Mouse (Mus musculus) retina, postnatal 1 day (tissue): ENCODE measurements around the gene Nosip.

Experiments used
- DNase-seq: peaks from one replicate; pipeline ENCODE4 v3.0.0-alpha.2; 2012

Gene Nosip

DNA sequence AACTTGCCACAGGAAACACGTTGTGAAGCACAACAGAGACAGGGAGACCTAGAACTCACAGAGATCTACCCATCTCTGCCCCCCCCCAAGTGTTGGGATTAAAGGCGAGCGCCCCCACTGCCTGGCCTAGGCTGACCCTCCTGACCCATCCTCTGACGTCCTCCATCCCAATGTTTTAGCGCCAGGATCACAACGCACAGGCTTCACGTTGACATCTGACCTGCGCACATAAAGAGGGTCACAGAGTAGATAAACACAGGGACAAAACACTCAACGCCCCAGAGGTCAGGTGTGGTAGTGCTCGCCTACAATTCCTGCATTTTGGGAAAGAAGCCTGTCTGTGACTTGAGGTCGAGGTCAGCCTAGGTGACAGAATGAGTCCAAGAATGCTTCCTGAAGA, 25.5 kb upstream of the Nosip start:
- DNase-seq, result no peak

- DNase-seq, result peak; percentile 64
Observed at GRCm38 (mm10) chr7:45037720-45038361, 24.4 kb upstream of the Nosip start.

DNA sequence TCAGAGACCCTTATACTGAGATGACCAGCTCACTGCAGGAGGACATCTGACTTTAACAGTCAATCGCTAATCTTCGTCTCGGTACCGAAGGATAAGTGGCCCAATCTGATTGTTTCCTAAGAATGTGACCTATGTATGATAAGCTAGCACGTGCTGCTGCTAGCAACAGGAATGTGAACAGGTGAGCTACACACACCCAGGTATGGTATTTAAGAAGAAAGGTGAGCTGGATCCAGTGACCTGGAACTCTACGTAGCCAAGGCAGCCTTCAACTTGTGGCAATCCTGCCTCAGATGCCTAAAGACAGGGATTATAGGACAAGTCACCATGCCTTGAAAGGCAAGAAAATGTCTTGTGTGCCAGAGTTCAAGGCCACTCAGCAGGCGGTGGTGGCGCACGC, 23.8 kb upstream of the Nosip start:
- no peak for DNase-seq

DNA sequence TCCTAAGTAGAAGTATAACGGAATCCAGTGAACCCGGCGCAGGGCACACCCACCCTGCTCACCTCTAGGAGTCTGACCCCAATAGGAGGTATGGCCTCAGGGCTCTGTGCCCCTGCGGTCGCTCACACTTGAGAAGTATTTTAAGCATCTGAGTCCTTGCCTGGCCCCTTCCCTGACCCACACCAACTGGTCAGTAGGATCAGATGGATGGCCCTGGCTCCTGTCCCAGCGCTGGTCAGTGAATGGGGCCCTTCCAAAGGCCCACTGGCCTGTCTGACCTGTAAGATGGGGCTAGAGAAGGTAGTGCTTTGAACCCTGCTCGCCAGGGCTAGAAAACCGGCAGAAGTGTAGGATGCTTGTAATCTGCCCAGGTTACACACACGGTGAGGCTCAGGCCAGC, 21.4 kb upstream of the Nosip start:
- no peak for DNase-seq

DNA sequence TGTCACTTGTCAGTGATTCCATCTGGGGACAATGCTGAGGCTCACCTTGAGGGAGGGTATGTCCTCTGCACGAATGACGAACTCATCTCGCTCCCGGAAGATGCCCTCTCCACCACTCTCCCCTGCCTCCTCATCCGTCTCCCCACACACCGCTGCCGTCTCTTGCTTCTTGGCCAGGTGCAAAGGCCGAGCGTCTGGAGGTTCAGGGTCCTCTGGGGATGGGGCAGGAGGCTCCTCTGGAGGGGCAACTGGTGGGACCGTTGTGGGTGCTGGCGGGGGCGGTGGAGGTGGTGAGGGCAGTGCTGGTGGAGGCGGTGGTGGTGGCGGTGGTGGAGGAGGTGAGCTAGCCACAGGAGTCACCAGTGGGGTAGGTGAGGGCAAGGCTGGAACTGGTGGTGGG, 18.9 kb upstream of the Nosip start:
- no peak for DNase-seq

DNA sequence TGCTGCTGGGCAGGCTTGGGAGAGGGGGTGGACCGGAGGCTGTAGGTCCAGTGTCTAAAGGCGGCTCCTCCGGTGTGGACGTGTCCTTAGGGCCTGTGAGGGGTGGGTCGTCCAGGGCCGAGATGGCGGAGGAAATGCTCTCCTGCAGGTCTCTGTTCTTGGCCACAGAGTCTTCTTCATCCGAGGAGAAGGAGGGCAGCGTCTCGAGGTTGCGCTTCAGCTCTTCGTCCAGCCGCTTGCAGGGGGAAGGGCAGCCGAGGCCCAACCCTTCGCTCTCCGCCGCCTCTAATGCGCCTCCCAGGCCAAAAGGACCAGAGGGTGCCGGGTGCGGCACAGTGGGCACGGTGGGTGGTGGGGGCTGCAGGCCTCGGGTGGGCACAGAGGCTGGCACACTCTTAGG, 16.5 kb upstream of the Nosip start:
- no peak for DNase-seq

DNA sequence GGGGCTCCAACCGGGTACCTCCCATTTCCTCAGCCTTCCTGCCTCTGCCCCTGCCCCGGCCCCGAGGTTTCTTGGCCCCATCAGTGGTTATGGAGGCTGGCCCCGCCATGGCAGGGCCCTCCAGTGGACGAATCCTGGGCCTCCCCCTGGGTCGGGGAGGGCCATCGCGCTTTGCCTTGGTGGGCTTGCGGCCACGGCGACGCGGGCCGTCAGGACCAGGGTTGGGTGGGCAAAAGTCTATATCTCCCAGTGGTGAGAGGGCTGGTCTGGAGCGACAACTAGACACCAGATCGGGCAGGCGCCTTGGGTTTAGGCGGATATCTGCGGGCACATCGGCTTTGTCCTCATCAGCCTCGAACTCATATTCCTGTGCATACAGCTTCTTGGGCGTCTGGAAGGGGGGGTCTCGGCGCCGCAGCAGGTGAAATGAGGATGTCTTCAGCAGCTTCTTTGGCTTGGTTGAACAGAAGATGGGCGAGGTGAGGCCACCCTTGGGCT, 15.3 kb upstream of the Nosip start:
- no peak for DNase-seq

DNA sequence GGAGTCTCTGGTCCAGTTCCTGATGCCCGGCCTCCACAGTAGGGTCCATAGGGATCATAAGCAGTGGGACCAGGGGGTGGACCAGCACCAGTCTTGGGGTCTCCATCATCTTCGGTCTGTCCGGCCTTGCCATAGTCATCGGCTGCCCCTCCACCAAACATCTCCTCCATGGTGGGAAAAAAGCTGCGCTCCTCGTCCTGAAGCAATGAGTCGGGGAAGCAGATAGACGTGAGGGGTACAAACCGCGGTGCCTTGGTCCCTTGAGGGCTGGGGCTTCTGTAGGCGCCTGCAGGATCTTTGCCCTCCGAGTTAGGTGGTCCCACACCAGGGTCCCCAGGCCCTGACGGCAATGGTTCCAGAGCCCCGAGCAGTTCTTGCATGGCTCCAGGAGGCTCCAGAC, 14.7 kb upstream of the Nosip start:
- DNase-seq, result no peak

- no peak for DNase-seq
Observed at GRCm38 (mm10) chr7:45048001-45048890, 14.0 kb upstream of the Nosip start.

GRCm38 (mm10) chr7:45048923-45049657, 13.1 kb upstream of the Nosip start:
- no peak for DNase-seq

GRCm38 (mm10) chr7:45050945-45051600, 11.2 kb upstream of the Nosip start:
- DNase-seq, result peak; percentile 96

DNA sequence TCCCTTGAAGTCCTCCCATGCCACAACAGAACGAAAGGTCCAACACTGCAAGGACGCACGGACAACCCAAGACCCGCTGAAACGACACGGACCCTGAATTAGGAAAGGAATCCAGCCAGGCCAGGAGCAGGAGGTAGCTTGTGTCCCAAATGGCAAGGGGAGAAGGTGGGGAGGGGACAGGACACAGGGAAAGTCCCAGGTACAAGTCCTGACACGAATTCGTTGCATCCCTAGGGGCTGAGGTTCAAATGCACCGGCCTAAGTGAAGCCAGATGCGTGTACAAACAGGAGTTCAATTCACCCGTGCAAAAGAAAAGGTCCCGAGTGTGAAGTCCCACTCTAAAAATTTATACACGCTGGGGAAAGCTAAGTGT, 10.6 kb upstream of the Nosip start:
- DNase-seq, result no peak

DNA sequence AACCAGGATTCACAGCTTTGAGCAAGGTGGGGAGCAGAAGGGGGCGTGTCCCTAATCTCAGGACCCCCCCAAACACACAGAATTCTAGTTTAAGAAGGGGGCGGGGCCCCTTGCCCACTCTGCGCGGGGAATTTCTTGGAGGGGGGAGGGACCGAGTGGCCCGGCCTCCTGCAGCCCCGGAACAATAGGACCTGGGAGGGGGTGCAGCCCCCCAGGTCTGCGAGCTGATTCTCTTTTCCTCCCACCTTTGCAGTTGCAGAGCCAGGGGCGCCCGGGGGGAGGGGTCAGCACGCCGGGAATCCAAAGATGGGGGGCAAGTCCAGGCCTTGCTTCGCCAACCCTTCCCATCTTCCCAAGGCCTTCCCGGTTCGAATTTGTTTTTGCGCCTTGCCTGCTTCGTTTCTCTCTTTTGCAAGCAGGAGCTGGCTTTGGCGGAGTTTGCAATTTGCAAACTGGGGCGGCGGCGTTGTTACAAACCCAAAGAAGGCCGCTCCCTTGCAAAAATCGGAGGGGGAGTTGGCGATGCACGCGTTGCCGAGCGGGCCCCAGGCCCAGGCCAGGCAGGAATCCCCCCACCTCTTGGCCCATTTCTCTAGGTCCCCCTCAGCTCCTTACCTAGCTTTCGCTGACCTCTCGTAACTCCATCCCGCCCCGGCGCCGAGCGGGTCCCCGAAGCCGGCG, 9.9 kb upstream of the Nosip start:
- peak; percentile 32 for DNase-seq

DNA sequence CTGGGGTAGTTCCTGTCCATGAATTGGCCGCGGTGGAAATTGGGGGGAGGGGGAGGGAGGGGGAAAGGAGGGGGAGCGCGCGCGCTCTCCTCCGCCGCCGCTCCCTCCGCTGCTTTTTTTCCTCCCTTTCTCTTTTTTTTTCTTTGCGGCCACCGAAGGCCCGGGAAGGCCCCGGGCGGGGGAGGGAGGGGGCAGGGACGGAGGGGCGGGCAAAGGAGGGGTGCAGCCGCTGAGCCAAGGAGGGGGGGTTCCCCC, 9.4 kb upstream of the Nosip start, which contains the start of gene Prr12:
TSS of gene Prr12 (minus strand) at position 20 of the 255 bp plus-strand sequence.
- no peak for DNase-seq

DNA sequence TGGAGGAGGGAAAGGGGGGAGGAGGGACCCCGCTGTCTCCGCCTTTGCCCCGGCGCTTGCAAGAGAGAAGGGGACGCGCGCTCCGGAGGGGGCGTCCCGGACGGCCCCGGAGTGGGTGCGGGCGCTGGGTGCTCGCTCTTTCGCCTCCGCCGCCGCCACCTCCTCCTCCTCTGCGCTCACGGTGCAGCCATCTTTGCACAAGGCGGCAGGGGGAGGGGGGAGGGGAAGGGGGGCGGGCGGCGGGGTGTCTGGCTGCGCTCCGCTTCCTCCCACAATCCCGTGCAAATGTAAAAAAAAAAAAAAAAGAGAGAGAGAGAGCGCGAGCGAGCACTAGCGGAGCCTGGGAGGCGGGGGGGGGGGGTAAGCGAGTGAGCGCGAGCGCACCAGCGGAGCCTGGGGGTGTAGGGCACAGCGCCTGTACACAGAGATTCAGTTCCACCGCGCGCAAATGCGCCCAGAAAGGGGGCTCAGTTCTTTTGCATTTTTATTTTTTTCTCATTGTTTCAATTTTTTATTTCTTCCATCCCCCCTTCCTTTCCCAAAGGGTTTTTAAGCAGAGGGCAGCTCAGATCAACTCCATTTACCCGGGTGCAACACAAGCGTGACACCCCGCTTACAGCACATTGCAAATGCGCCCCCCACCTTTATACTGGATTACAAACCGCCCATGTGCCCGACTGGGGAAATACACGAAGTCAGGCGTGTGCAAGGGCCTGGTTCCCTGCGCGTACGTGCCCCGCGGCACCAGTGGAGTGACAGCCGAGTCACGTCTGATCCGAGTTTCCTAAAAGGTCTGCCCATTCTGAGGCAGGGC, 8.9 kb upstream of the Nosip start:
- DNase-seq, result peak; percentile 92

GRCm38 (mm10) chr7:45053931-45054510, 8.2 kb upstream of the Nosip start:
- peak; percentile 98 for DNase-seq

GRCm38 (mm10) chr7:45056329-45056971, 5.8 kb upstream of the Nosip start:
- DNase-seq, result no peak

DNA sequence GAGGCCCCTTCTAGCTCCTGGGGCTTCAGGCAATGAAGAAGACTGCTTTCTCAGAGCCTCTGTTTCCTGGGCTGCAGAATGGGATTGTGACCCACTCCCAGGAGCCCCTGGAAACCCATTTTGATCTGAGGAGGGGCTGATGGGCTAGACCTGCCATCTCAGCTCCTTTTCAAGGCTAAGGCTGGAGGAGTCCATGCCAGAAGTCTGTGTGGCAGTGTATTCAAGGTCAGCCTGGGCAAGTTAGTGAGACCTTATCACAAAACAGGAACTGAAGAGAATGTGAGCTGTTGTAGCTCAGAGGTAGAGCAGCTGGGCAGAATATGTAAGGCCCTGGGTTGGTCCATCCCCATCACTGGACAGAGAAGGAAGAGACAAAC, 5.3 kb upstream of the Nosip start:
- DNase-seq, result no peak

DNA sequence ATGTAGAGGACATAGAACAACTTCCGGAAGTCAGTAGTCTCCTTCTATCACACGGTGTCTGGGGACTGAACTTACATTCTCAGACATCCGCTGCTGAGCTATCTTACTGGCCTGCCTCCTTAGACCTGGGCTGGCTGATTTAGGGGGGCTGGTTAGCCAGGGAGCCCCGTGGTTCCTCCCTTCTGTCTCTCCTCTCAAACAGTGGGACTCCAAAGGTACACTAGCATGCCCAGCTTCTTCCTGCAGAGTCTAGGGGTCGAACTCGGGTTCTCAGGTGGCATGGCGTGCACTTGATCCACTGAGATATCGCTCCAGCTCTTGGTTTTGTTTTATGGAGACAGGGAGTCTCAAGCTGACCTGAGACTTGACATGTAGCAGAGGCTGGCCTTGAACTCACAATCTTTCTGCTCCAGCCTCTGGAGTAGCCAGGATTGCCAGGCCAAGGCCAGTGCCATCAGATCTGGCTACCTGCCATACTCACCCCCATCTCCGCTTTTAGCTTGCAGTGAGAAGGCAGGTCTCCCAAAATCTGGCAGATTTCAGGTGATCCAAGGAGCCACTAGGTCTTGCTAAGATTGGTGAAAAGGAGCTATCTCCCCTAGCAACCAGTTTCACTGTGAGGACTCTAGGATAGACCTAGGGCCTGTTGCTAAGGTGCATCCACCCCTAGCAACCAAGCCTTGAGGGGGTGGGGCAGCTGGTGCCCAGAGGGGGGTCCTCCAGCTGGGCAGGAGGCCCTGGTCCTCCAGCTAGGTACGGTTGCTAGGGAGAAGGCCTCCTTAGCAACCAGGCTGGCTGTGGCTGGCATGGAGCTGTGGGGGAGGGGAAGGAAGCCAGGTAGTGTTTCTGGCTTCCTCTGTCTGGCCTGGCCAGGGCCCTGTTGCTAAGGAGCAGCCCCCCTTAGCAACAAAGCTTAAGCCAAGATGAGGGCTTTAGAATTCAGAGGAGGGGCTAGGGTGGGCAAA, 3.3 kb upstream of the Nosip start:
- DNase-seq, result peak; percentile 35
